Mouse (Mus musculus) G1E (cell line): ENCODE measurements at regions not wholly inside any gene's neighbourhood (a gene's known extent, or its start where the extent isn't known, plus 50 kb on each side); places are given as distances from the start of the nearest gene placed in this dataset.

Experiments
- CTCF ChIP-seq: IDR thresholded peaks from 2 replicates; pipeline ENCODE4 v1.5.1; 2012; ENCODE audit warnings: low read depth, low read length, inconsistent platforms, mixed read lengths
- GATA1 ChIP-seq: IDR thresholded peaks from 2 replicates; pipeline ENCODE4 v1.6.1; 2012; ENCODE audit warnings: borderline replicate concordance, low read length, inconsistent platforms, mixed read lengths
- POLR2AphosphoS5 ChIP-seq: IDR thresholded peaks from 2 replicates; pipeline ENCODE4 v1.6.1; 2012; ENCODE audit warnings: low read depth, low read length, inconsistent platforms; ENCODE audit not compliant: insufficient replicate concordance
- TAL1 ChIP-seq: conservative IDR thresholded peaks from 2 replicates; pipeline ENCODE4 v1.6.1; 2012; ENCODE audit warnings: low read depth, low read length, inconsistent platforms, mixed read lengths

DNA sequence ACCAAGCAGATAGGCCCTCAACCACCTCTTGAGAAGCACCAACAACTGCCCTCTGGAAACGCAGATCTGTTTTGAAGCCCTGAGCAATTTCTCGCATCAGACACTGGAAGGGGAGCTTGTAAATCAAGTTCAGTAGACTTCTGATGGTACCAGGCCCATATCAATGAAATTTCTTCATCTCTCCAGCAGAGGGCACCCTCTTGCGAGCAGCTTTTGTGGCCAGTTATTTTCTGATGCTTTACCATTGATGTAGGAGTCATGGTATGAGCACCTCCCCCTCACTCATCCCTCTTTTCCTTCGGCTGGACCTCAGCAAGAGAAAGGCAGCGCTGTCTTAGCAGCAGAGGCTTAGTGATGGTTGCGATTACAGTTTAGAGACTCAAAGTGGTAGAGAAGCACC, 501.4 kb upstream of the Igfbp7 start:
- TF ChIP-seq CTCF (no peak), TAL1 (no peak), GATA1 (no peak), POLR2AphosphoS5 (no peak)
